Comparison of ENCODE assay signal across 22 mouse cellular contexts in genomic region chr5:146592580-146592979, GRCm38 (mm10). TPM values are rescaled to one million over a fixed set of nuclear protein-coding genes. Genes with fewer than 3 reads are reported as not detected.
DNase-seq lines count a peak whose midpoint lies in the region; ATAC-seq and TF ChIP-seq lines count a peak whose summit lies in the region.
"Had no signal": no experiment of that assay in that cellular context is flagged by ENCODE, and none has a peak within 500 bp of the region (broad histone marks: within the 10 kb centered on the region; RNA-seq: fewer than 3 reads in every experiment).

No protein-coding gene starts in this region.

- 14% methylated on average over 5 of the region's 5 CpGs for WGBS in midbrain, embryonic 13.5 days
- WGBS in midbrain, embryonic 14.5 days = 13% methylated on average over 5 of the region's 5 CpGs
- 57% methylated on average over 5 of the region's 5 CpGs for whole genome bisulfite sequencing in embryonic facial prominence, embryonic 12.5 days
- WGBS in forebrain, postnatal 0 days = 9% methylated on average over 5 of the region's 5 CpGs

- no peak overlapping the region for H3K4me3 ChIP-seq in midbrain, embryonic 13.5 days (replicated peaks)
- no peak overlapping the region for H3K4me3 ChIP-seq in midbrain, embryonic 14.5 days (replicated peaks; ENCODE audit: low read depth, low read length)
- H3K4me3 ChIP-seq in embryonic facial prominence, embryonic 12.5 days = no peak overlapping the region
- H3K4me3 ChIP-seq in forebrain, postnatal 0 days (ENCODE audit: low read depth, low read length) = no peak overlapping the region
- H3K4me3 ChIP-seq: embryonic facial prominence, embryonic 15.5 days; heart, embryonic 10.5 days; intestine, embryonic 15.5 days had no signal

- H3K4me2 ChIP-seq in midbrain, embryonic 13.5 days (replicated peaks) = no peak overlapping the region
- no peak overlapping the region for H3K4me2 ChIP-seq in midbrain, embryonic 14.5 days (ENCODE audit: low read length)
- no peak overlapping the region for H3K4me2 ChIP-seq in embryonic facial prominence, embryonic 12.5 days (replicated peaks)
- H3K4me2 ChIP-seq in forebrain, postnatal 0 days (ENCODE audit: low read depth) = no peak overlapping the region
- H3K4me2 ChIP-seq: embryonic facial prominence, embryonic 15.5 days; intestine, embryonic 15.5 days had no signal

- TF ChIP-seq CTCF in forebrain, postnatal 0 days (IDR thresholded peaks at IDR 0.05; ENCODE audit: low read depth) = no peak

- no peaks in the 10 kb centered on the region for H3K4me1 ChIP-seq in midbrain, embryonic 13.5 days (replicated peaks)
- no peaks in the 10 kb centered on the region for H3K4me1 ChIP-seq in midbrain, embryonic 14.5 days (ENCODE audit: control insufficient read depth, insufficient read depth, low read length)
- H3K4me1 ChIP-seq in embryonic facial prominence, embryonic 12.5 days = no peaks in the 10 kb centered on the region
- no peaks in the 10 kb centered on the region for H3K4me1 ChIP-seq in forebrain, postnatal 0 days (ENCODE audit: insufficient read depth)
- H3K4me1 ChIP-seq: embryonic facial prominence, embryonic 15.5 days; heart, embryonic 10.5 days; intestine, embryonic 15.5 days had no signal

- H3K9ac ChIP-seq in midbrain, embryonic 13.5 days (replicated peaks) = no peak overlapping the region
- H3K9ac ChIP-seq in midbrain, embryonic 14.5 days (replicated peaks; ENCODE audit: low read length) = no peak overlapping the region
- H3K9ac ChIP-seq in embryonic facial prominence, embryonic 12.5 days = no peak overlapping the region
- H3K9ac ChIP-seq in forebrain, postnatal 0 days = no peak overlapping the region
- H3K9ac ChIP-seq: embryonic facial prominence, embryonic 15.5 days; intestine, embryonic 15.5 days; liver, embryonic 14.5 days had no signal

- peaks cover 40% of the 10 kb centered on the region for H3K27me3 ChIP-seq in midbrain, embryonic 13.5 days
- H3K27me3 ChIP-seq in midbrain, embryonic 14.5 days (ENCODE audit: control insufficient read depth, insufficient read depth, low read length) = 0 out of 2 replicates have a peak, but pooled peaks cover 5% of the 10 kb centered on the region
- no peaks in the 10 kb centered on the region for H3K27me3 ChIP-seq in embryonic facial prominence, embryonic 12.5 days
- no peaks in the 10 kb centered on the region for H3K27me3 ChIP-seq in forebrain, postnatal 0 days (ENCODE audit: insufficient read depth, low read length)
- H3K27me3 ChIP-seq: embryonic facial prominence, embryonic 15.5 days had no signal

- intact Hi-C loops in heart, postnatal 14 days (cut with DNase I) = no loop called here

- peak; percentile 60 for ATAC-seq in midbrain, embryonic 13.5 days
- no peak for ATAC-seq in midbrain, embryonic 14.5 days (ENCODE audit: low FRiP score, low TSS enrichment)
- peak; percentile 54; the same call in 1 of the 2 replicates for ATAC-seq in embryonic facial prominence, embryonic 12.5 days (ENCODE audit: insufficient number of reproducible peaks, insufficient read depth, low FRiP score, low TSS enrichment)
- ATAC-seq in forebrain, postnatal 0 days = peak; percentile 53
- ATAC-seq: intestine, embryonic 15.5 days; lung, postnatal 0 days had no signal

- no peak for DNase-seq in midbrain, embryonic 14.5 days
- peak; percentile 30 for DNase-seq in forebrain, postnatal 0 days
- peak; percentile 95 for DNase-seq in retina, postnatal 1 day
- no peak for DNase-seq in thymus, adult 18-20 months
- DNase-seq in MN1 (ENCODE audit: low spot score) = no peak
- no peak for DNase-seq in heart, postnatal 14 days
- DNase-seq: adrenal gland, postnatal 10 days; cerebellum, adult 9-10 months; gastrocnemius, postnatal 25 days; right cerebral cortex, postnatal 14 days had no signal

- H3K27ac ChIP-seq in midbrain, embryonic 13.5 days = no peak overlapping the region
- no peak overlapping the region for H3K27ac ChIP-seq in midbrain, embryonic 14.5 days (replicated peaks; ENCODE audit: low read depth, low read length)
- no peak overlapping the region for H3K27ac ChIP-seq in embryonic facial prominence, embryonic 12.5 days
- no peak overlapping the region for H3K27ac ChIP-seq in forebrain, postnatal 0 days (ENCODE audit: low read depth, low read length)
- H3K27ac ChIP-seq: embryonic facial prominence, embryonic 15.5 days; heart, embryonic 10.5 days; intestine, embryonic 15.5 days; liver, embryonic 14.5 days had no signal

- no peaks in the 10 kb centered on the region; the same call in none of the 2 replicates for H3K9me3 ChIP-seq in midbrain, embryonic 13.5 days
- no peaks in the 10 kb centered on the region for H3K9me3 ChIP-seq in midbrain, embryonic 14.5 days (ENCODE audit: control insufficient read depth, low read length)
- H3K9me3 ChIP-seq in embryonic facial prominence, embryonic 12.5 days = no peaks in the 10 kb centered on the region
- no peaks in the 10 kb centered on the region for H3K9me3 ChIP-seq in forebrain, postnatal 0 days (ENCODE audit: low read length)
- H3K9me3 ChIP-seq: embryonic facial prominence, embryonic 15.5 days; heart, embryonic 10.5 days; intestine, embryonic 15.5 days had no signal

- no peaks in the 10 kb centered on the region for H3K36me3 ChIP-seq in midbrain, embryonic 13.5 days
- no peaks in the 10 kb centered on the region for H3K36me3 ChIP-seq in midbrain, embryonic 14.5 days (ENCODE audit: control insufficient read depth, insufficient read depth, low read length)
- H3K36me3 ChIP-seq in embryonic facial prominence, embryonic 12.5 days = no peaks in the 10 kb centered on the region
- H3K36me3 ChIP-seq in forebrain, postnatal 0 days (ENCODE audit: insufficient read depth) = no peaks in the 10 kb centered on the region
- H3K36me3 ChIP-seq: embryonic facial prominence, embryonic 15.5 days; heart, embryonic 10.5 days; intestine, embryonic 15.5 days had no signal

RNA-seq across cellular contexts. Expression of gene Gpr12, which starts 7.5 kb away (rescaled TPM):
- polyA plus RNA-seq in midbrain, embryonic 13.5 days (2015; fragmentation: Nextera tagmentation; extraction: Ambion mirVana) = 6.7 and 6.8 TPM in 2 replicates
- 13.4 and 22.6 TPM in 2 replicates for polyA plus RNA-seq in midbrain, embryonic 14.5 days (2014; fragmentation: Nextera tagmentation; extraction: Ambion mirVana)
- 0.18 TPM in 1 of 2 replicates, not detected in the other for polyA plus RNA-seq in embryonic facial prominence, embryonic 12.5 days (2016; fragmentation: Nextera tagmentation; extraction: Ambion mirVana)
- total RNA-seq in forebrain, postnatal 0 days (2014; rRNA removed) = 38.7 and 50.9 TPM in 2 replicates
- polyA plus RNA-seq in forebrain, postnatal 0 days (2015; fragmentation: Nextera tagmentation; extraction: Ambion mirVana) = 39.5 and 42.8 TPM in 2 replicates
- total RNA-seq in heart, postnatal 14 days (2021) = not detected
- total RNA-seq: gastrocnemius, postnatal 25 days had no signal
- polyA plus RNA-seq: C2C12; intestine, embryonic 15.5 days; lung, postnatal 0 days had no signal

RNA-seq across cellular contexts. Expression of gene Gm3415, which starts 36.6 kb away (rescaled TPM):
- polyA plus RNA-seq in midbrain, embryonic 13.5 days (2015; fragmentation: Nextera tagmentation; extraction: Ambion mirVana) = not detected in 2 replicates
- polyA plus RNA-seq in midbrain, embryonic 14.5 days (2014; fragmentation: Nextera tagmentation; extraction: Ambion mirVana) = not detected in 2 replicates
- polyA plus RNA-seq in embryonic facial prominence, embryonic 12.5 days (2016; fragmentation: Nextera tagmentation; extraction: Ambion mirVana) = not detected in 2 replicates
- not detected in 2 replicates for total RNA-seq in forebrain, postnatal 0 days (2014; rRNA removed)
- not detected in 2 replicates for polyA plus RNA-seq in forebrain, postnatal 0 days (2015; fragmentation: Nextera tagmentation; extraction: Ambion mirVana)
- total RNA-seq in heart, postnatal 14 days (2021) = not detected
- total RNA-seq: adrenal gland, postnatal 10 days; gastrocnemius, postnatal 25 days; heart, postnatal 25 days; layer of hippocampus, adult 18-20 months had no signal
- polyA plus RNA-seq: C2C12; embryonic facial prominence, embryonic 15.5 days; heart, embryonic 10.5 days; intestine, embryonic 15.5 days; kidney, embryonic 16.5 days; limb, embryonic 11.5 days; liver, embryonic 14.5 days; lung, postnatal 0 days had no signal

RNA-seq across cellular contexts. Expression of gene Gm3409, which starts 55.1 kb away (rescaled TPM):
- not detected in 2 replicates for polyA plus RNA-seq in midbrain, embryonic 13.5 days (2015; fragmentation: Nextera tagmentation; extraction: Ambion mirVana)
- polyA plus RNA-seq in midbrain, embryonic 14.5 days (2014; fragmentation: Nextera tagmentation; extraction: Ambion mirVana) = not detected in 2 replicates
- not detected in 2 replicates for polyA plus RNA-seq in embryonic facial prominence, embryonic 12.5 days (2016; fragmentation: Nextera tagmentation; extraction: Ambion mirVana)
- total RNA-seq in forebrain, postnatal 0 days (2014; rRNA removed) = not detected in 2 replicates
- polyA plus RNA-seq in forebrain, postnatal 0 days (2015; fragmentation: Nextera tagmentation; extraction: Ambion mirVana) = not detected in 2 replicates
- not detected for total RNA-seq in heart, postnatal 14 days (2021)
- total RNA-seq: adrenal gland, postnatal 10 days; gastrocnemius, postnatal 25 days; heart, postnatal 25 days; layer of hippocampus, adult 18-20 months had no signal
- polyA plus RNA-seq: C2C12; embryonic facial prominence, embryonic 15.5 days; heart, embryonic 10.5 days; intestine, embryonic 15.5 days; kidney, embryonic 16.5 days; limb, embryonic 11.5 days; liver, embryonic 14.5 days; lung, postnatal 0 days had no signal

Comparison
In these comparisons a context has a peak if more than half of its experiments do, and no peak if none do; other contexts are left out.
1. DNase-seq: peak in forebrain, postnatal 0 days (single experiment) and retina, postnatal 1 day (single experiment); none in midbrain, embryonic 14.5 days (single experiment), thymus, adult 18-20 months (0 of 2), MN1 (single experiment) and heart, postnatal 14 days (0 of 2).